Mouse (Mus musculus) intestine, postnatal 0 days (tissue): ENCODE results near the gene Fam83e. TPM values are rescaled to one million over a fixed set of nuclear protein-coding genes. Genes with fewer than 3 reads are reported as not detected.

Source experiments
- ATAC-seq: fragments of 200-750 bp; cut with Nextera tagmentation; 2 replicates; pipeline ENCODE4 v1.8.0; 2017; ENCODE audit warnings: mild to moderate bottlenecking, moderate TSS enrichment, moderate library complexity
- H3K27ac ChIP-seq: fragments of 300-500 bp; sonication (generic); 2 replicates; pipeline ENCODE4 v1.5.1; 2014; ENCODE audit warnings: mild to moderate bottlenecking, low read depth, low read length, moderate library complexity
- H3K27me3 ChIP-seq: fragments of 300-500 bp; sonication (generic); replicated peaks from 2 replicates; pipeline ENCODE4 v1.6.1; 2014; ENCODE audit warnings: low read length, mixed read lengths; ENCODE audit not compliant: control insufficient read depth, insufficient read depth
- H3K36me3 ChIP-seq: fragments of 300-500 bp; sonication (generic); 2 replicates; pipeline ENCODE4 v1.6.1; 2014; ENCODE audit warnings: mild to moderate bottlenecking, moderate library complexity; ENCODE audit not compliant: control insufficient read depth, insufficient read depth
- H3K4me1 ChIP-seq: fragments of 300-500 bp; sonication (generic); replicated peaks from 2 replicates; pipeline ENCODE4 v1.6.1; 2014; ENCODE audit warnings: antibody characterized with exemption, low read length, mixed read lengths; ENCODE audit not compliant: control insufficient read depth, insufficient read depth
- H3K4me2 ChIP-seq: fragments of 300-500 bp; sonication (generic); replicated peaks from 2 replicates; pipeline ENCODE4 v1.6.1; 2014; ENCODE audit warnings: low read depth, mild to moderate bottlenecking, moderate library complexity
- H3K4me3 ChIP-seq: fragments of 300-500 bp; sonication (generic); 2 replicates; pipeline ENCODE4 v1.5.1; 2014; ENCODE audit warnings: low read depth, low read length
- H3K9ac ChIP-seq: fragments of 300-500 bp; sonication (generic); 2 replicates; pipeline ENCODE4 v1.6.1; 2014; ENCODE audit warnings: mild to moderate bottlenecking, low read depth, low read length
- H3K9me3 ChIP-seq: fragments of 300-500 bp; sonication (generic); 2 replicates; pipeline ENCODE4 v1.6.1; 2016; ENCODE audit warnings: mixed run types; ENCODE audit not compliant: control insufficient read depth
- CTCF ChIP-seq: sonication (generic); IDR thresholded peaks from 2 replicates; pipeline ENCODE4 v1.5.1; 2016; ENCODE audit warnings: low read depth, mild to moderate bottlenecking, control low read depth, antibody characterized with exemption, moderate library complexity
- WGBS: fragments of 180-500 bp; shearing (Covaris S2); extraction: QIAGEN DNeasy Blood & Tissue Kit; methylation state at CpG from one replicate; pipeline ENCODE4 v1.1.7; 2014; 5-methylcytosine and 5-hydroxymethylcytosine counted together
- polyA plus RNA-seq: library from polyadenylated mRNA; unstranded; fragments of >200 nt; fragmentation: Nextera tagmentation; extraction: Ambion mirVana; gene quantifications from 2 replicates; pipeline ENCODE4 v1.2.1, GENCODE M21; 2015

Gene Fam83e
- polyA plus RNA-seq, 1 experiment from 2014 or later = 16.7 TPM

DNA sequence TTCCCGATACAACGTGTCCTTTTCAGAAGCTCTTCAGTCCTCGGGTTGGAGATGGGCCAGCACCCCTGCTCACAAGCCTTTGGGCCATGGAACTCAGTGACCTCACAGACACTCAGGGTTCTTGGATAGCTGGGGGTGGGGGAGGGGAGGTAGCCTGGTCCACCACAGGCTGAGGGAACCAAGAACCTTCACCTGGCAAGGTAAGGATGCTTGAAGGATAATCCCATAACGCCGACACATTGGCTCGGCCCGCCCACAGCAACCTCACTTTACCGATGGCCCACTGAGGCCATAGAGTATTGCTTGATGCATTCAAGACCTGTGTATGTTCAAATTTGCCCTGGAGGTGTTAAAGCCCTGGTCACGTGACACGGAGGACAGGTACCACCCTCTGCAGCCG is 4.7 kb downstream of the Fam83e start, which contains the start of gene Spaca4:
Gene Spaca4 (minus strand): TSS at position 101 of the 400 bp plus-strand sequence.
- no peak for TF ChIP-seq CTCF
- Histone ChIP-seq H3K9me3 (no peaks in the 10 kb centered on the region), H3K27ac (peak within 1 kb of the TSS; percentile 61), H3K9ac (no peak within 1 kb of the TSS), H3K4me1 (peaks cover 10% of the 10 kb centered on the region; the same call in 1 of the 2 replicates), H3K4me3 (no peak within 1 kb of the TSS), H3K4me2 (no peak within 1 kb of the TSS), H3K36me3 (peaks cover 41% of the 10 kb centered on the region), H3K27me3 (no peaks in the 10 kb centered on the region)
- no peak for ATAC-seq
- WGBS = 91% methylated on average over 11 of the region's 11 CpGs

DNA sequence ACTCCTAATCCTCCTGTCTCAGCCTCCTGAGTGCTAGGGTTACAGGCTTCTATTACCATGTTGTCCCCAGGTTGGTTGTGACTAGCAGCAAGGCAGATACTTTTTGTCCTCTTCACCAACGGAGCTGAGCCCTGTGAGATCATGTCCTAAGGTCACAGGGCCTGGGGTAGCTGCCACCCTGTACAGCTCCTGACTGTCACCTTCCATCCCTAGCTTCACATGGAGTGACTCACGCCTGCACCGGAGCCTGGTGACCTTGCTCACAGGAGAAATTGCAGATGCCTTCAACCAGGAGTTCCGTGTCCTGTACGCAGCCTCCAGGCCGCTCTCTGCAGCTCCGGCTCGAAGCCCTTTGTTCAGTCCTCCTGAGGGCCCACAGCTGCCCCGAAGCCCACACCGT is 5.4 kb downstream of the Fam83e start:
- H3K4me1 ChIP-seq = peaks cover 13% of the 10 kb centered on the region; the same call in 1 of the 2 replicates
- ATAC-seq = no peak
- H3K9me3 ChIP-seq = no peaks in the 10 kb centered on the region
- no peak overlapping the region for H3K4me2 ChIP-seq
- WGBS = 70% methylated on average over 10 of the region's 10 CpGs
- H3K9ac ChIP-seq = no peak overlapping the region
- peak overlapping the region; percentile 61 for H3K27ac ChIP-seq
- H3K36me3 ChIP-seq = peaks cover 34% of the 10 kb centered on the region
- TF ChIP-seq CTCF = no peak
- H3K4me3 ChIP-seq = no peak overlapping the region
- H3K27me3 ChIP-seq = no peaks in the 10 kb centered on the region

GRCm38 (mm10) chr7:45727625-45728024 is 6.6 kb downstream of the Fam83e start:
- Histone ChIP-seq H3K27ac (peak overlapping the region; percentile 62), H3K27me3 (no peaks in the 10 kb centered on the region), H3K9me3 (no peaks in the 10 kb centered on the region), H3K4me3 (no peak overlapping the region), H3K4me1 (peaks cover 13% of the 10 kb centered on the region; the same call in 1 of the 2 replicates), H3K9ac (no peak overlapping the region), H3K36me3 (peaks cover 34% of the 10 kb centered on the region), H3K4me2 (peak overlapping the region; percentile 21; the same call in 1 of the 2 replicates)
- 37% methylated on average over 3 of the region's 3 CpGs for WGBS
- ATAC-seq = peak; percentile 48
- TF ChIP-seq CTCF = no peak

DNA sequence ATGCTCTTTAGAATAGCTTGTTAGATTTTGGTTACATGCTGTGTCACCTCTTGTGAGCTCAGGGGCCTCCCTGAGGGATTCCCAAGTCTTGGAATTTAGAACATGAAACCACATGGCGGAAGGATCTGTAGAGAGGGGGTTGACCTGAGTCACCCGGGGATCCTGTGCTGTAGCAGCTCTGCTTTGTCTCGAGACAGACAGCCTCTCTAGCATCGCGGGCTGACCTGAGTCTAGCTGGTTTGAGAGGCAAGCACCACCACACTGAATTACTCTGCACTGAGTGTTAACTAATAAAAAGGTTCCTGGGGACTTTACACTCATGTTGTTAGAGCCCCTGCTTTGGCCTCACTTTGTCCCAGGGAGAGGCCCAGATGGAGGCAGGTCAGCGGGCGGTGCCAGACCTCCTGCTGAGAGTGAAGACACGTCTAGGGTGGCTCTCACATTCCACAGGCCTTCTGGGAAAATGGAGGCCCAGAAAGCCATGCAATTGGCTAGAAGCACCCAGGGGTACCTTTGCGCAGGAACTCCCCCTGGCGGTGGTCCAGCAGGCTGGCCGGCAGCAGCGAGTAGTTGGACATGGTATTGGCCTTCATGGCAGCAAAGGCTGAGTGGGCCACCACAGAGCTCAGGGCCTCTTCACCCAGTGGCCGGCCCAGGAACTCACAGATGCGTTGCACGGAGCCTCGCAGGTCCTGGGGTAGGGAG is 9.9 kb downstream of the Fam83e start:
- WGBS = 16% methylated on average over 16 of the region's 16 CpGs
- Histone ChIP-seq H3K4me1 (peaks cover 13% of the 10 kb centered on the region; the same call in 1 of the 2 replicates), H3K4me3 (no peak overlapping the region), H3K27ac (peak overlapping the region; percentile 79), H3K36me3 (peaks cover 7% of the 10 kb centered on the region; the same call in 1 of the 2 replicates), H3K9ac (no peak overlapping the region), H3K9me3 (no peaks in the 10 kb centered on the region), H3K4me2 (peak overlapping the region; percentile 31), H3K27me3 (no peaks in the 10 kb centered on the region)
- ATAC-seq = peak; percentile 78
- TF ChIP-seq CTCF = peak; percentile 83

DNA sequence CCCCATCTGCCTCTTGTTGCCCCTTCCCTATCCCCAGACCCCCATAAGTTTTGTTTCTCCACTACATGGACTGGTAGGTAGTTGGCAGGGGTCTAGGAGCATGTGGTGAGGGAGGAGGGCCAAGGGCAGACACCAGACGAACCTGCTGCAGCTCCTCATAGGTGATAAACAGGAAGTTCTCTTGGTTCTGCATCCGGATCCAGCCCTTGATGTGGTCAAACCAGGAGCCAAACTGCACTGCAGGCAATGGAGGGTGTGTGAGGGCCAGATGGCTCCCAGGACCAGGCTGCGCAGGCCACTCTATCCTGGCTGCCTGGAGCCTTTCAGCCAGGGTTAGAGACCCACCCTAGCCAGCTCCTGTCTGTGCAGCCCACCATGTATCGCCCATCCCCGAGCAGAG is 12.5 kb downstream of the Fam83e start:
- no peaks in the 10 kb centered on the region for H3K27me3 ChIP-seq
- no peak overlapping the region for H3K4me2 ChIP-seq
- peaks cover 6% of the 10 kb centered on the region; the same call in 1 of the 2 replicates for H3K36me3 ChIP-seq
- H3K4me3 ChIP-seq = no peak overlapping the region
- H3K9me3 ChIP-seq = no peaks in the 10 kb centered on the region
- TF ChIP-seq CTCF = no peak
- WGBS = 83% methylated on average over 5 of the region's 5 CpGs
- H3K27ac ChIP-seq = no peak overlapping the region
- ATAC-seq = no peak
- H3K9ac ChIP-seq = no peak overlapping the region
- H3K4me1 ChIP-seq = peaks cover 11% of the 10 kb centered on the region; the same call in 1 of the 2 replicates

GRCm38 (mm10) chr7:45739162-45739763 is 18.3 kb downstream of the Fam83e start:
- ATAC-seq = peak; percentile 74
- H3K36me3 ChIP-seq = no peaks in the 10 kb centered on the region
- WGBS = 8% methylated on average over 9 of the region's 9 CpGs

More at GRCm38 (mm10) chr7:45739162-45739763, 18.3 kb downstream of the Fam83e start:
- no peak overlapping the region for H3K27ac ChIP-seq
- no peaks in the 10 kb centered on the region for H3K4me1 ChIP-seq
- peak; percentile 91 for TF ChIP-seq CTCF
- H3K4me2 ChIP-seq = no peak overlapping the region
- H3K9me3 ChIP-seq = no peaks in the 10 kb centered on the region
- no peak overlapping the region for H3K4me3 ChIP-seq
- no peak overlapping the region for H3K9ac ChIP-seq
- no peaks in the 10 kb centered on the region for H3K27me3 ChIP-seq
